Mouse (Mus musculus): ENCODE results near the gene S1pr5.

DNA sequence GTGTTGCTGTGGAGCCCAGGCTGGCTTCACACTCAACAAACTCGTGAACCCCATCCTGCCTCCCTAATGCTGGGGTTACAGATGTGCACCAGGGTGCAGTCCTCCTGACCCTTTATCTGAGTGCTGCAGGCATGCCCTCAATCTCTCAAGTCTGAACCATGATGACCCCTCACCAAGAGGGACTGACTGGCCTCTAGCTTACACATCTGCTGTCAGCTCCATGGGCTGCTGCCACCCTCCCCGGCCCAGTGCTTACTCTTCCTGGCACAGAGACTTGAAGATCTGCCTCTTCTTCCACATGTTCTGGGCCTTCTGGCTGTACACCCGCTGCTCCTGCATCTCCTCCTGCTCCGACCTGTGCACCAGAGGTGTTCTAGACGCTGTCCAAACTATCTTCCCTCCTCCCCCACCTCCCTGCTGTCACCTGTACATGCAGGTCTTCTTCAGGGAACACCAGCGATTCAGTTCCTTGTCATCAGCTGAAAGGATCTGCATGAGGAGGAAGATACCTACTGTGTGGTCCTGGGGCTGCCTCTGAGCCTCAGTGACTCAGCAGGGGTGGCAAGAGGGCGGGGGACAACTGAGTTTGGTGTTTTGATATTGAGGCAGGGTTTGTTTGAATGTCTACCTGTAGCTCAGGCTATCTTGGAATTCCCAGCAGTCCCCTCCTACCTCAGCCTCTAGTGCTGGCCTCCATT, 26.9 kb upstream of the S1pr5 start:
- TF ChIP-seq CTCF (IDR thresholded peaks at IDR 0.05), result no peak
- TF ChIP-seq EP300 (IDR thresholded peaks at IDR 0.05), result no peak

Measured in lung, postnatal 0 days (tissue).